Mouse (Mus musculus) cerebellum, adult 11-12 months (tissue): ENCODE data around the gene Spint3.

Source experiments
- DNase-seq: peaks from one replicate; pipeline ENCODE4 v3.0.0; 2022

Spint3 gene

GRCm38 (mm10) chr2:164549963-164550894 is 23.0 kb downstream of the Spint3 start:
- DNase-seq = no peak

GRCm38 (mm10) chr2:164549338-164549737 is 23.9 kb downstream of the Spint3 start:
- no peak for DNase-seq

- DNase-seq = no peak
Measured at GRCm38 (mm10) chr2:164544454-164545097, 28.7 kb downstream of the Spint3 start.

- no peak for DNase-seq
Measured at GRCm38 (mm10) chr2:164543745-164544144, 29.5 kb downstream of the Spint3 start.

- no peak for DNase-seq
Measured at GRCm38 (mm10) chr2:164542598-164542997, 30.7 kb downstream of the Spint3 start.

GRCm38 (mm10) chr2:164542132-164542531 is 31.1 kb downstream of the Spint3 start:
- no peak for DNase-seq

- no peak for DNase-seq
Measured at GRCm38 (mm10) chr2:164540652-164541427, 32.4 kb downstream of the Spint3 start.

- DNase-seq = no peak
Measured at GRCm38 (mm10) chr2:164537003-164537402, 36.3 kb downstream of the Spint3 start.

- DNase-seq = no peak
Measured at GRCm38 (mm10) chr2:164534315-164534714, 38.9 kb downstream of the Spint3 start.

GRCm38 (mm10) chr2:164531169-164531568 is 42.1 kb downstream of the Spint3 start:
- peak; percentile 50 for DNase-seq

GRCm38 (mm10) chr2:164528557-164528956 is 44.7 kb downstream of the Spint3 start:
- no peak for DNase-seq

- DNase-seq = peak; percentile 29
Measured at GRCm38 (mm10) chr2:164523301-164523773, 49.9 kb downstream of the Spint3 start.

GRCm38 (mm10) chr2:164522280-164522679 is 51.0 kb downstream of the Spint3 start:
- no peak for DNase-seq

GRCm38 (mm10) chr2:164521841-164522240 is 51.4 kb downstream of the Spint3 start:
- no peak for DNase-seq

GRCm38 (mm10) chr2:164520782-164521181 is 52.5 kb downstream of the Spint3 start:
- DNase-seq = no peak
